Mouse (Mus musculus): ENCODE measurements around the gene Pax5.

Gene Pax5

GRCm38 (mm10) chr4:44705967-44706366 lies 4.3 kb downstream of the Pax5 start:
- DNase-seq (ENCODE audit: low read depth, low spot score), result no peak

GRCm38 (mm10) chr4:44705151-44705550 lies 5.1 kb downstream of the Pax5 start:
- no peak for DNase-seq (ENCODE audit: low read depth, low spot score)

- peak; percentile 97 for DNase-seq (ENCODE audit: low read depth, low spot score)
Measured at GRCm38 (mm10) chr4:44704369-44704745, 5.9 kb downstream of the Pax5 start.

GRCm38 (mm10) chr4:44703686-44704368 lies 6.5 kb downstream of the Pax5 start:
- peak; percentile 22 for DNase-seq (ENCODE audit: low read depth, low spot score)

GRCm38 (mm10) chr4:44702891-44703685 lies 7.2 kb downstream of the Pax5 start:
- DNase-seq (ENCODE audit: low read depth, low spot score), result peak; percentile 25

GRCm38 (mm10) chr4:44702011-44702527 lies 8.2 kb downstream of the Pax5 start:
- peak; percentile 22 for DNase-seq (ENCODE audit: low read depth, low spot score)

GRCm38 (mm10) chr4:44701513-44701912 lies 8.8 kb downstream of the Pax5 start:
- no peak for DNase-seq (ENCODE audit: low read depth, low spot score)

GRCm38 (mm10) chr4:44696676-44697075 lies 13.6 kb downstream of the Pax5 start:
- DNase-seq (ENCODE audit: low read depth, low spot score), result no peak

GRCm38 (mm10) chr4:44694369-44694768 lies 15.9 kb downstream of the Pax5 start:
- no peak for DNase-seq (ENCODE audit: low read depth, low spot score)

GRCm38 (mm10) chr4:44685582-44685981 lies 24.7 kb downstream of the Pax5 start:
- DNase-seq (ENCODE audit: low read depth, low spot score), result no peak

GRCm38 (mm10) chr4:44680242-44680897 lies 29.9 kb downstream of the Pax5 start:
- no peak for DNase-seq (ENCODE audit: low read depth, low spot score)

GRCm38 (mm10) chr4:44678641-44679040 lies 31.6 kb downstream of the Pax5 start:
- no peak for DNase-seq (ENCODE audit: low read depth, low spot score)

GRCm38 (mm10) chr4:44678026-44678425 lies 32.3 kb downstream of the Pax5 start:
- DNase-seq (ENCODE audit: low read depth, low spot score), result no peak

GRCm38 (mm10) chr4:44674973-44675372 lies 35.3 kb downstream of the Pax5 start:
- no peak for DNase-seq (ENCODE audit: low read depth, low spot score)

- no peak for DNase-seq (ENCODE audit: low read depth, low spot score)
Measured at GRCm38 (mm10) chr4:44673726-44674125, 36.6 kb downstream of the Pax5 start.

- DNase-seq (ENCODE audit: low read depth, low spot score), result no peak
Measured at GRCm38 (mm10) chr4:44672216-44672937, 37.9 kb downstream of the Pax5 start.

- DNase-seq (ENCODE audit: low read depth, low spot score), result no peak
Measured at GRCm38 (mm10) chr4:44671486-44671885, 38.8 kb downstream of the Pax5 start.

- DNase-seq (ENCODE audit: low read depth, low spot score), result no peak
Measured at GRCm38 (mm10) chr4:44671035-44671434, 39.3 kb downstream of the Pax5 start.

GRCm38 (mm10) chr4:44670380-44670779 lies 39.9 kb downstream of the Pax5 start:
- no peak for DNase-seq (ENCODE audit: low read depth, low spot score)

- DNase-seq (ENCODE audit: low read depth, low spot score), result peak; percentile 53
Measured at GRCm38 (mm10) chr4:44669485-44670181, 40.7 kb downstream of the Pax5 start.

GRCm38 (mm10) chr4:44668574-44668973 lies 41.7 kb downstream of the Pax5 start:
- peak; percentile 34 for DNase-seq (ENCODE audit: low read depth, low spot score)
